Mouse (Mus musculus): ENCODE results near the gene Fcrlb. TPM values are rescaled to one million over a fixed set of nuclear protein-coding genes. Genes with fewer than 3 reads are reported as not detected.

The Fcrlb gene
- polyA plus RNA-seq, 1 experiment from 2014 or later = not detected

GRCm38 (mm10) chr1:170863033-170863432 lies 49.7 kb downstream of the Fcrlb start:
- 61% methylated on average over 4 of the region's 4 CpGs for WGBS
- no peak overlapping the region for H3K4me3 ChIP-seq (ENCODE audit: low read depth, low read length)
- no peaks in the 10 kb centered on the region for H3K9me3 ChIP-seq (ENCODE audit: control insufficient read depth, low read depth, low read length)
- H3K4me2 ChIP-seq (replicated peaks; ENCODE audit: low read depth, low read length) = no peak overlapping the region
- no peaks in the 10 kb centered on the region for H3K36me3 ChIP-seq (ENCODE audit: control insufficient read depth, insufficient read depth, low read length)
- H3K9ac ChIP-seq (replicated peaks; ENCODE audit: low read depth, low read length) = no peak overlapping the region
- H3K27ac ChIP-seq (ENCODE audit: low read length) = no peak overlapping the region; the same call in 1 of the 2 replicates
- 0 out of 2 replicates have a peak, but pooled peaks cover 2% of the 10 kb centered on the region for H3K4me1 ChIP-seq (ENCODE audit: control insufficient read depth, insufficient read depth, low read length)
- H3K27me3 ChIP-seq (ENCODE audit: control insufficient read depth, insufficient read depth, low read length) = no peaks in the 10 kb centered on the region
- no peak for ATAC-seq (ENCODE audit: insufficient number of reproducible peaks, insufficient read depth, low FRiP score, low read depth)

GRCm38 (mm10) chr1:170862435-170862717 lies 50.4 kb downstream of the Fcrlb start:
- no peak for ATAC-seq (ENCODE audit: insufficient number of reproducible peaks, insufficient read depth, low FRiP score, low read depth)
- H3K9ac ChIP-seq (replicated peaks; ENCODE audit: low read depth, low read length) = no peak overlapping the region
- no peak overlapping the region; the same call in 1 of the 2 replicates for H3K27ac ChIP-seq (ENCODE audit: low read length)
- no peaks in the 10 kb centered on the region for H3K36me3 ChIP-seq (ENCODE audit: control insufficient read depth, insufficient read depth, low read length)
- 45% methylated on average over 3 of the region's 3 CpGs for WGBS
- no peaks in the 10 kb centered on the region for H3K27me3 ChIP-seq (ENCODE audit: control insufficient read depth, insufficient read depth, low read length)
- peak overlapping the region; percentile 14; the same call in 1 of the 2 replicates for H3K4me2 ChIP-seq (replicated peaks; ENCODE audit: low read depth, low read length)
- H3K9me3 ChIP-seq (ENCODE audit: control insufficient read depth, low read depth, low read length) = no peaks in the 10 kb centered on the region
- H3K4me1 ChIP-seq (ENCODE audit: control insufficient read depth, insufficient read depth, low read length) = 0 out of 2 replicates have a peak, but pooled peaks cover 2% of the 10 kb centered on the region
- H3K4me3 ChIP-seq (ENCODE audit: low read depth, low read length) = no peak overlapping the region

GRCm38 (mm10) chr1:170861671-170862434 lies 50.9 kb downstream of the Fcrlb start:
- Histone ChIP-seq H3K27ac (ENCODE audit: low read length) (no peak overlapping the region), H3K9me3 (ENCODE audit: control insufficient read depth, low read depth, low read length) (no peaks in the 10 kb centered on the region), H3K4me1 (ENCODE audit: control insufficient read depth, insufficient read depth, low read length) (0 out of 2 replicates have a peak, but pooled peaks cover 2% of the 10 kb centered on the region), H3K27me3 (ENCODE audit: control insufficient read depth, insufficient read depth, low read length) (no peaks in the 10 kb centered on the region), H3K9ac (replicated peaks; ENCODE audit: low read depth, low read length) (no peak overlapping the region), H3K36me3 (ENCODE audit: control insufficient read depth, insufficient read depth, low read length) (no peaks in the 10 kb centered on the region), H3K4me3 (ENCODE audit: low read depth, low read length) (no peak overlapping the region), H3K4me2 (replicated peaks; ENCODE audit: low read depth, low read length) (no peak overlapping the region; the same call in 1 of the 2 replicates)
- WGBS = 47% methylated on average over 13 of the region's 13 CpGs
- no peak for ATAC-seq (ENCODE audit: insufficient number of reproducible peaks, insufficient read depth, low FRiP score, low read depth)

GRCm38 (mm10) chr1:170858872-170859271 lies 53.9 kb downstream of the Fcrlb start:
- no peaks in the 10 kb centered on the region for H3K27me3 ChIP-seq (ENCODE audit: control insufficient read depth, insufficient read depth, low read length)
- H3K4me1 ChIP-seq (ENCODE audit: control insufficient read depth, insufficient read depth, low read length) = 0 out of 2 replicates have a peak, but pooled peaks cover 2% of the 10 kb centered on the region
- ATAC-seq (ENCODE audit: insufficient number of reproducible peaks, insufficient read depth, low FRiP score, low read depth) = no peak
- 88% methylated on average over 2 of the region's 2 CpGs for WGBS
- H3K27ac ChIP-seq (ENCODE audit: low read length) = no peak overlapping the region
- H3K4me2 ChIP-seq (replicated peaks; ENCODE audit: low read depth, low read length) = no peak overlapping the region
- no peak overlapping the region for H3K4me3 ChIP-seq (ENCODE audit: low read depth, low read length)
- H3K36me3 ChIP-seq (ENCODE audit: control insufficient read depth, insufficient read depth, low read length) = no peaks in the 10 kb centered on the region
- H3K9me3 ChIP-seq (ENCODE audit: control insufficient read depth, low read depth, low read length) = no peaks in the 10 kb centered on the region
- no peak overlapping the region for H3K9ac ChIP-seq (replicated peaks; ENCODE audit: low read depth, low read length)

GRCm38 (mm10) chr1:170857369-170857768 lies 55.4 kb downstream of the Fcrlb start:
- Histone ChIP-seq H3K27me3 (ENCODE audit: control insufficient read depth, insufficient read depth, low read length) (no peaks in the 10 kb centered on the region), H3K4me1 (ENCODE audit: control insufficient read depth, insufficient read depth, low read length) (0 out of 2 replicates have a peak, but pooled peaks cover under 1% of the 10 kb centered on the region), H3K4me2 (replicated peaks; ENCODE audit: low read depth, low read length) (no peak overlapping the region), H3K36me3 (ENCODE audit: control insufficient read depth, insufficient read depth, low read length) (no peaks in the 10 kb centered on the region), H3K9me3 (ENCODE audit: control insufficient read depth, low read depth, low read length) (no peaks in the 10 kb centered on the region), H3K9ac (replicated peaks; ENCODE audit: low read depth, low read length) (no peak overlapping the region), H3K4me3 (ENCODE audit: low read depth, low read length) (no peak overlapping the region), H3K27ac (ENCODE audit: low read length) (no peak overlapping the region)
- ATAC-seq (ENCODE audit: insufficient number of reproducible peaks, insufficient read depth, low FRiP score, low read depth) = no peak
- WGBS = 84% methylated on average over 2 of the region's 2 CpGs

Other genes with a start within 250 kb of the Fcrlb start
- gene Atf6, start 45.2 kb downstream of the Fcrlb start, polyA plus RNA-seq (2014; fragmentation: Nextera tagmentation; extraction: Ambion mirVana) = 10.8 and 11.8 TPM in 2 replicates
- 0.45 and 1.5 TPM in 2 replicates for gene Gm26620, start 27.9 kb downstream of the Fcrlb start, polyA plus RNA-seq (2014; fragmentation: Nextera tagmentation; extraction: Ambion mirVana)
- gene Dusp12, start 27.4 kb downstream of the Fcrlb start, polyA plus RNA-seq (2014; fragmentation: Nextera tagmentation; extraction: Ambion mirVana) = 38.9 and 40.5 TPM in 2 replicates
- gene Fcrla, start 14.6 kb upstream of the Fcrlb start, polyA plus RNA-seq (2014; fragmentation: Nextera tagmentation; extraction: Ambion mirVana) = 0.18 TPM in 1 of 2 replicates, not detected in the other
- gene Fcgr2b, start 63.6 kb upstream of the Fcrlb start, polyA plus RNA-seq (2014; fragmentation: Nextera tagmentation; extraction: Ambion mirVana) = 1.4 and 1.7 TPM in 2 replicates
- 0.74 and 0.91 TPM in 2 replicates for gene Fcgr4, start 106.0 kb upstream of the Fcrlb start, polyA plus RNA-seq (2014; fragmentation: Nextera tagmentation; extraction: Ambion mirVana)
- 11.1 and 14.8 TPM in 2 replicates for gene Fcgr3, start 152.0 kb upstream of the Fcrlb start, polyA plus RNA-seq (2014; fragmentation: Nextera tagmentation; extraction: Ambion mirVana)
- 2.6 and 2.8 TPM in 2 replicates for gene Cfap126, start 201.0 kb upstream of the Fcrlb start, polyA plus RNA-seq (2014; fragmentation: Nextera tagmentation; extraction: Ambion mirVana)
- gene Sdhc, start 237.7 kb upstream of the Fcrlb start, polyA plus RNA-seq (2014; fragmentation: Nextera tagmentation; extraction: Ambion mirVana) = 297 and 311 TPM in 2 replicates
- gene Mpz, start 237.8 kb upstream of the Fcrlb start, polyA plus RNA-seq (2014; fragmentation: Nextera tagmentation; extraction: Ambion mirVana) = 1.9 and 2.0 TPM in 2 replicates

All from stomach, embryonic 14.5 days (tissue).